Mouse (Mus musculus) liver, adult (tissue): ENCODE measurements around the gene Spp2.

Experiments
- GATA4 ChIP-seq: IDR thresholded peaks from 2 replicates; pipeline ENCODE4 v1.6.1; 2014; ENCODE audit warnings: mild to moderate bottlenecking, low read length; ENCODE audit not compliant: insufficient replicate concordance

The Spp2 gene

GRCm38 (mm10) chr1:88452198-88452597 lies 45.4 kb downstream of the Spp2 start:
- TF ChIP-seq GATA4 = no peak

- no peak for TF ChIP-seq GATA4
Observed at GRCm38 (mm10) chr1:88454703-88455102, 47.9 kb downstream of the Spp2 start.

- TF ChIP-seq GATA4 = no peak
Observed at GRCm38 (mm10) chr1:88455761-88456160, 49.0 kb downstream of the Spp2 start.

GRCm38 (mm10) chr1:88456451-88457072 lies 49.8 kb downstream of the Spp2 start:
- TF ChIP-seq GATA4 = no peak

- no peak for TF ChIP-seq GATA4
Observed at GRCm38 (mm10) chr1:88459196-88459595, 52.4 kb downstream of the Spp2 start.

- TF ChIP-seq GATA4 = no peak
Observed at GRCm38 (mm10) chr1:88459655-88460054, 52.9 kb downstream of the Spp2 start.

- no peak for TF ChIP-seq GATA4
Observed at GRCm38 (mm10) chr1:88461096-88461495, 54.3 kb downstream of the Spp2 start.

GRCm38 (mm10) chr1:88462484-88462883 lies 55.7 kb downstream of the Spp2 start:
- TF ChIP-seq GATA4 = no peak

- no peak for TF ChIP-seq GATA4
Observed at GRCm38 (mm10) chr1:88463241-88463640, 56.5 kb downstream of the Spp2 start.

GRCm38 (mm10) chr1:88464109-88464905 lies 57.5 kb downstream of the Spp2 start:
- no peak for TF ChIP-seq GATA4

- TF ChIP-seq GATA4 = no peak
Observed at GRCm38 (mm10) chr1:88465722-88466121, 59.0 kb downstream of the Spp2 start.

- TF ChIP-seq GATA4 = no peak
Observed at GRCm38 (mm10) chr1:88466325-88467064, 59.7 kb downstream of the Spp2 start.

- no peak for TF ChIP-seq GATA4
Observed at GRCm38 (mm10) chr1:88467866-88468265, 61.1 kb downstream of the Spp2 start.

GRCm38 (mm10) chr1:88468335-88468734 lies 61.6 kb downstream of the Spp2 start:
- TF ChIP-seq GATA4 = no peak

- no peak for TF ChIP-seq GATA4
Observed at GRCm38 (mm10) chr1:88469746-88470145, 63.0 kb downstream of the Spp2 start.

- no peak for TF ChIP-seq GATA4
Observed at GRCm38 (mm10) chr1:88472258-88472657, 65.5 kb downstream of the Spp2 start.
